Mouse (Mus musculus) bone marrow, adult 2 months (tissue): Measurements from ENCODE around the gene Lyrm2.

Experiments
- CTCF ChIP-seq: fragments of 200-500 bp; IDR thresholded peaks from 2 replicates; pipeline ENCODE4 v1.5.1; 2011; ENCODE audit warnings: low read length, control low read depth; ENCODE audit not compliant: control insufficient read depth, insufficient read depth
- POLR2A ChIP-seq: fragments of 200-500 bp; IDR thresholded peaks from 2 replicates; pipeline ENCODE4 v1.6.1; 2011; ENCODE audit warnings: low read depth, mild to moderate bottlenecking, control low read depth, low read length, borderline replicate concordance; ENCODE audit not compliant: control insufficient read depth

- TF ChIP-seq POLR2A (no peak), CTCF (no peak)
These were observed 11.0 kb upstream of the Lyrm2 start for GRCm38 (mm10) chr4:32789020-32789419.
